Mouse (Mus musculus): ENCODE data around the gene P4hb. TPM values are rescaled to one million over a fixed set of nuclear protein-coding genes. Genes with fewer than 3 reads are reported as not detected.
A peak's percentile ranks its signal among the peaks of the same experiment; 100 is the strongest.

Gene P4hb
- polyA plus RNA-seq, 1 experiment, result 139 TPM

- Histone ChIP-seq H3K27ac (ENCODE audit: control insufficient read depth, insufficient read depth, low read length) (no peak overlapping the region), H3K4me3 (ENCODE audit: control insufficient read depth, insufficient read depth, low read length) (no peak overlapping the region), H3K4me1 (replicated peaks; ENCODE audit: control insufficient read depth, insufficient read depth, low read length) (peaks cover 24% of the 10 kb centered on the region), H3K27me3 (ENCODE audit: control insufficient read depth, insufficient read depth, low read length) (no peaks in the 10 kb centered on the region), H3K36me3 (ENCODE audit: control insufficient read depth, insufficient read depth, low read length) (peaks cover 16% of the 10 kb centered on the region)
- 99% methylated on average over 3 of the region's 3 CpGs for WGBS
- no peak for DNase-seq
- TF ChIP-seq POLR2A (IDR thresholded peaks at IDR 0.05; ENCODE audit: control insufficient read depth, extremely low read depth, insufficient read depth, low read length, poor library complexity), result no peak
- no peak for TF ChIP-seq CTCF (IDR thresholded peaks at IDR 0.05; ENCODE audit: borderline replicate concordance, control insufficient read depth, extremely low read depth, insufficient read depth, low read length, poor library complexity)
Observed at GRCm38 (mm10) chr11:120545964-120546363, 27.1 kb downstream of the P4hb start.

GRCm38 (mm10) chr11:120542376-120542775 lies 30.7 kb downstream of the P4hb start:
- H3K27ac ChIP-seq (ENCODE audit: control insufficient read depth, insufficient read depth, low read length), result no peak overlapping the region
- H3K36me3 ChIP-seq (ENCODE audit: control insufficient read depth, insufficient read depth, low read length), result peaks cover 16% of the 10 kb centered on the region
- no peaks in the 10 kb centered on the region for H3K27me3 ChIP-seq (ENCODE audit: control insufficient read depth, insufficient read depth, low read length)
- peaks cover 9% of the 10 kb centered on the region for H3K4me1 ChIP-seq (replicated peaks; ENCODE audit: control insufficient read depth, insufficient read depth, low read length)
- 99% methylated on average over 6 of the region's 6 CpGs for WGBS
- no peak for DNase-seq
- H3K4me3 ChIP-seq (ENCODE audit: control insufficient read depth, insufficient read depth, low read length), result no peak overlapping the region
- TF ChIP-seq CTCF (IDR thresholded peaks at IDR 0.05; ENCODE audit: borderline replicate concordance, control insufficient read depth, extremely low read depth, insufficient read depth, low read length, poor library complexity), result no peak
- TF ChIP-seq POLR2A (IDR thresholded peaks at IDR 0.05; ENCODE audit: control insufficient read depth, extremely low read depth, insufficient read depth, low read length, poor library complexity), result no peak

GRCm38 (mm10) chr11:120541907-120542306 lies 31.1 kb downstream of the P4hb start:
- TF ChIP-seq CTCF (IDR thresholded peaks at IDR 0.05; ENCODE audit: borderline replicate concordance, control insufficient read depth, extremely low read depth, insufficient read depth, low read length, poor library complexity) (0 out of 2 replicates have a peak, but pooled peaks have one; percentile 11), POLR2A (IDR thresholded peaks at IDR 0.05; ENCODE audit: control insufficient read depth, extremely low read depth, insufficient read depth, low read length, poor library complexity) (no peak)
- 91% methylated on average over 4 of the region's 4 CpGs for WGBS
- H3K27me3 ChIP-seq (ENCODE audit: control insufficient read depth, insufficient read depth, low read length), result no peaks in the 10 kb centered on the region
- no peak overlapping the region for H3K4me3 ChIP-seq (ENCODE audit: control insufficient read depth, insufficient read depth, low read length)
- no peak overlapping the region for H3K27ac ChIP-seq (ENCODE audit: control insufficient read depth, insufficient read depth, low read length)
- H3K4me1 ChIP-seq (replicated peaks; ENCODE audit: control insufficient read depth, insufficient read depth, low read length), result peaks cover 7% of the 10 kb centered on the region
- H3K36me3 ChIP-seq (ENCODE audit: control insufficient read depth, insufficient read depth, low read length), result peaks cover 16% of the 10 kb centered on the region
- DNase-seq, result peak; percentile 19

- no peaks in the 10 kb centered on the region for H3K27me3 ChIP-seq (ENCODE audit: control insufficient read depth, insufficient read depth, low read length)
- no peak for DNase-seq
- no peak for TF ChIP-seq CTCF (IDR thresholded peaks at IDR 0.05; ENCODE audit: borderline replicate concordance, control insufficient read depth, extremely low read depth, insufficient read depth, low read length, poor library complexity)
- no peak for TF ChIP-seq POLR2A (IDR thresholded peaks at IDR 0.05; ENCODE audit: control insufficient read depth, extremely low read depth, insufficient read depth, low read length, poor library complexity)
- H3K4me3 ChIP-seq (ENCODE audit: control insufficient read depth, insufficient read depth, low read length), result no peak overlapping the region
- peaks cover 7% of the 10 kb centered on the region for H3K4me1 ChIP-seq (replicated peaks; ENCODE audit: control insufficient read depth, insufficient read depth, low read length)
- H3K27ac ChIP-seq (ENCODE audit: control insufficient read depth, insufficient read depth, low read length), result no peak overlapping the region
- WGBS, result 64% methylated on average over 10 of the region's 10 CpGs
- peaks cover 14% of the 10 kb centered on the region for H3K36me3 ChIP-seq (ENCODE audit: control insufficient read depth, insufficient read depth, low read length)
Observed at GRCm38 (mm10) chr11:120539285-120540014, 33.6 kb downstream of the P4hb start.

GRCm38 (mm10) chr11:120538955-120539284 lies 34.1 kb downstream of the P4hb start:
- no peak overlapping the region for H3K27ac ChIP-seq (ENCODE audit: control insufficient read depth, insufficient read depth, low read length)
- TF ChIP-seq POLR2A (IDR thresholded peaks at IDR 0.05; ENCODE audit: control insufficient read depth, extremely low read depth, insufficient read depth, low read length, poor library complexity) (no peak), CTCF (IDR thresholded peaks at IDR 0.05; ENCODE audit: borderline replicate concordance, control insufficient read depth, extremely low read depth, insufficient read depth, low read length, poor library complexity) (no peak)

GRCm38 (mm10) chr11:120538485-120538884 lies 34.6 kb downstream of the P4hb start:
- no peaks in the 10 kb centered on the region for H3K27me3 ChIP-seq (ENCODE audit: control insufficient read depth, insufficient read depth, low read length)
- no peak overlapping the region for H3K4me3 ChIP-seq (ENCODE audit: control insufficient read depth, insufficient read depth, low read length)
- peaks cover 9% of the 10 kb centered on the region; the same call in 1 of the 2 replicates for H3K36me3 ChIP-seq (ENCODE audit: control insufficient read depth, insufficient read depth, low read length)
- 84% methylated on average over 3 of the region's 3 CpGs for WGBS
- H3K27ac ChIP-seq (ENCODE audit: control insufficient read depth, insufficient read depth, low read length), result no peak overlapping the region
- TF ChIP-seq CTCF (IDR thresholded peaks at IDR 0.05; ENCODE audit: borderline replicate concordance, control insufficient read depth, extremely low read depth, insufficient read depth, low read length, poor library complexity) (no peak), POLR2A (IDR thresholded peaks at IDR 0.05; ENCODE audit: control insufficient read depth, extremely low read depth, insufficient read depth, low read length, poor library complexity) (no peak)
- peaks cover 7% of the 10 kb centered on the region for H3K4me1 ChIP-seq (replicated peaks; ENCODE audit: control insufficient read depth, insufficient read depth, low read length)
- no peak for DNase-seq

More at GRCm38 (mm10) chr11:120538955-120539284, 34.1 kb downstream of the P4hb start:
- no peak overlapping the region for H3K4me3 ChIP-seq (ENCODE audit: control insufficient read depth, insufficient read depth, low read length)
- DNase-seq, result no peak
- peaks cover 9% of the 10 kb centered on the region; the same call in 1 of the 2 replicates for H3K36me3 ChIP-seq (ENCODE audit: control insufficient read depth, insufficient read depth, low read length)
- WGBS, result 15% methylated on average over 8 of the region's 8 CpGs
- H3K27me3 ChIP-seq (ENCODE audit: control insufficient read depth, insufficient read depth, low read length), result no peaks in the 10 kb centered on the region
- peaks cover 7% of the 10 kb centered on the region for H3K4me1 ChIP-seq (replicated peaks; ENCODE audit: control insufficient read depth, insufficient read depth, low read length)

Measured in thymus, adult 2 months (tissue).